Mouse (Mus musculus): Measurements from ENCODE around the gene Snrpa1.

GRCm38 (mm10) chr7:66043552-66044459 is 15.0 kb upstream of the Snrpa1 start, which contains the start of gene Gm45213:
- TF ChIP-seq CTCF (IDR thresholded peaks at IDR 0.05; ENCODE audit: low read depth, low read length) = no peak
- no peak for TF ChIP-seq POLR2A (IDR thresholded peaks at IDR 0.05; ENCODE audit: insufficient read depth, low read length)
- TF ChIP-seq EP300 (IDR thresholded peaks at IDR 0.05; ENCODE audit: insufficient read depth, low read depth, low read length) = no peak

Data from ES-Bruce4 (cell line).